Mouse (Mus musculus) ES-Bruce4 (cell line): ENCODE measurements at regions not wholly inside any gene's neighbourhood (a gene's known extent, or its start where the extent isn't known, plus 50 kb on each side); places are given as distances from the start of the nearest gene placed in this dataset.

Source experiments
- CTCF ChIP-seq: IDR thresholded peaks from one replicate; pipeline ENCODE4 v1.8.1; 2011; ENCODE audit warnings: low read depth, low read length
- EP300 ChIP-seq: IDR thresholded peaks from 2 replicates; pipeline ENCODE4 v1.6.1; 2011; ENCODE audit warnings: low read depth, low read length; ENCODE audit not compliant: insufficient read depth
- POLR2A ChIP-seq: IDR thresholded peaks from one replicate; pipeline ENCODE4 v1.8.1; 2011; ENCODE audit warnings: low read length; ENCODE audit not compliant: insufficient read depth

GRCm38 (mm10) chr16:87067981-87068380 lies 286.0 kb upstream of the N6amt1 start:
- no peak for TF ChIP-seq EP300
- TF ChIP-seq CTCF = no peak
- TF ChIP-seq POLR2A = no peak
